Mouse (Mus musculus) ovary, adult 18-20 months (tissue): ENCODE measurements around the gene Rad51b.

Experiments
- DNase-seq: peaks from one replicate; pipeline ENCODE4 v3.0.0; 2022; ENCODE audit warnings: low spot score, mixed read lengths

Rad51b gene

DNA sequence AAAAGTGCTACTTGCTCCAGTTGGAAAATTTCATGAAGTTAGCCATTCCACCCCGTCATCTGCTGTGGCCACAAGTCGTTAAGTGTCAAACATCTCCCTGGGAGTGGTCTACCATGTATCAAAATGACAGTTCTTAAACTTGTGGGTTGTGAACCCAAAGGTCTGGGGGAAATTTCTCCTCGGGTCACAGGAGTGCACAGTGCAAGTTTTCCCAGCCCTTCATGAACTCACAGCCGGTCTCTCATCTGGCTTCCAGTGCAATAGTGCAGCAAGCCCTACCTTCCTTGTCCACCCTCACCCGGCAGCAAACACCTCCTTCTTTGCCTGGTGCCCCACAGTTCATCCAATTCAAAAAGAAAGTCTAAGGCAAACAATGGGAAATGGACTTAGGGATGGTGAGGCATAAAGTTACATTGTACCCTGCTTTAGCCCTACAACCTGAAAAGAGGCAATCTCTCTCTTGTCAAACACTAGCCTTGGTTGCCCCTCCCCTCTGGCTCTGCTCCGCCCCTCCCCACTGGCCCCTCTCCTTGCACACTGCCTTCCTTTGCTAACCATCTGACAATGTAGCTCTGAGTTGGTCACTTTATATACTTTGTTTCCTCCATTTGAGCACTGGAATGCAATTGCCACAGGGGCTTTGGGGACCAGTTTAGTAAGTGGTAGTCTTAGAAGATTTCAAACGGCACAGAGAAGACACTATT is 390.8 kb downstream of the Rad51b start:
- no peak for DNase-seq

DNA sequence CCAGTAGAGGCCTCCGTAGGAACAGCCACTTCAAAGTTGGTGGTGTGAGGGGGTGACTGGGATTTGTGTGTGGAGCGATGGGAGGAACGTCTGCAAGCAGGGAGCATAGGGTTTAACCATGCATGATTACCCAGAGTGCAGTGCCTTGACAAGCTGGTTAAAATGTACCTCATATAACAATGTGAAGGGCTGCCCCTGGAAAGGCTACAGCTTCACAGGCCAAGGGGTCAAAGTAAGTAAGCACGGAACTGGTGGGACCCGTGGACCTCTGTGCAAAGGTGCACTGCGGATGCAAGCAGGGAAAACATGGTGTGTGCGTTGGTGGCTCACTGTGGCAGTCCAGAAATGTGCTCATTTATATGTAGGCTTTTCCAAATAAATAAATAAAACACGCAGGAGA is 392.2 kb downstream of the Rad51b start:
- DNase-seq: no peak

DNA sequence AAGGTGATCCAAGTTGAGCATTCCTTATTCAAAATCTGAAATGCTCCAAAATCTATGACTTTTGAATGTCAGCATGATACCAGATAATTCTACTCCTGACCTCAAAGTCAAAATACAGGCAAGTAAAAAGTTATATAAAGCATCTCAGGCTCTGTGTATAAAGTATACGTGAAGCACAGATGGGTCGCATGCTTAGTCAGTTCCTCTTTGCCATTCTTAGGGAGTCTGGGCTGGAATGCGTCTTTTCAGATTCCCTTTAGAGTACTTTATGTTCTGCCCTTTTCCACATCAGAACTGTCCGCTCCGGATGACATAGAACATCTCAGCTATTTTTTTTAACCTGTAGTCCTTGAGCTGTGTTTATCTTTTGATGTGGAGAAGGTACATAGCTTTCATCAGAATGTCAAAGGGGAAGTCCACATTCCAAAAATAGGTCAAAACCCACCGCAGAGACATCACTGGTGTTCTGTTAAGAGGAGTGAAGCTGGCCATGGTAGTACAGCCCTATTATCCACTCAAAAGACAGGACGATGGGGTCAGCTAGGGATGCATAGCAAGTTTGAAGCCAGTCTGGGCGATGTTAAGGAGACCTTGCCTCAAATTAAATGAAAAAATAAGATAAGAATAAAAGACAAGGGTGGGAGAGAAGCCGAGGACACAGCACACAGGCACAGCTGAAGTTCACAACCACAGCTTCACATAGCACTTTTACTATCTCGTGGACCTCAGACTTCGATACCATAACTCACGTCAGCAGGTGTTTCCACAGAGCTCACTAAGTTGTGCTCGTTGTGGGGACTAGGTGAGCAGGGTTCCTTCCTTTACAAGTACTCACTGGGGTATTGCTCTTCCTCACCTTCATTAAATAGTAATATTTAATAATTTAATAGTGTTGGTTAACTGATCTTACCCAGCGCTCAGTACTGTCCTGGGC is 395.1 kb downstream of the Rad51b start:
- DNase-seq: no peak

DNA sequence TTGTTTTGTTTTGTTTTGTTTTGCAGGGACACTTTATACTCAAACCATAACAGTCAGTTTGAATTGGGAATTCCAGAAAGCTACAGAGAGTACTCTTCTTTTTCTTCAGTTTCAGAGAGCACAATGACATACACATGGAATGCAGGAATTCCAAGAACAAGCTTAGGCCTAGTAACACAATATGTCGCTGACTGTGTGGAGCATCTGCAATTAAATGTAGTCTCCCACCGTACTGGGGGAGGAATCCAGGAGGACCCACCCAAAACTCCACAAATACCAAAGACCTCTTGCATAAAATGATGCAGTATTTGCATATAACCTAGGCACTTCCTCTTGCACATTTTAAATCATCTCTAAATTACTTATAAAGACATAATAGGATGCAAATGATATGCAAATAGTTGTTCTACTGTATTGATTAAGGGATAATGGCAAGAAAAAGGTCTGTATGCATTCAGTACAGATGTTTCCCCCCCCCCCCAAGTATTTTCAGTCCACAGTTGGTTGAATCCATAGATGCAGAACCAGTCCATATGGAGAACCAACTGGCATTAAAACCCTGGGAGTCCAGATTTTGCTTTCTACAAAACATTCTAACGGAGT is 398.9 kb downstream of the Rad51b start:
- no peak for DNase-seq

DNA sequence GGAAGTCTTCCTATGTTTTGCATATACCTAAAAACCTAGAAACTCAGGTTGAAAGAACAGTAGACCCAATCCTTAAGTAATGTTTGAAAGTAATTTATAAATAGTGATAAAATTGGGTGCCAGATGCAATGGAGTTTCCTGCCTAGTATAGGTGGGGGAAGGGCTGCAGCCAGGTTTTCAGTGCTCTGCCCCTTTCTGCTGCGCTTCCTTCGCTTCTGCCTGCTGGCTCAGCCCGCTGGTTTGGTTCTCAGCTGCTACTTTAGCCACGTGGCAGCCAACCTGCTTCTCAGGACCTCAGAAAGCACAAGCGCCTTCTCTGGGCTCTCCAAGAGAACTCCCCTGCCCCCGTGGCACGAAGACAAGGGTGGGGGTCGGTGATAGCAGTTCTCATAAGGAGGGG is 406.5 kb downstream of the Rad51b start:
- no peak for DNase-seq

DNA sequence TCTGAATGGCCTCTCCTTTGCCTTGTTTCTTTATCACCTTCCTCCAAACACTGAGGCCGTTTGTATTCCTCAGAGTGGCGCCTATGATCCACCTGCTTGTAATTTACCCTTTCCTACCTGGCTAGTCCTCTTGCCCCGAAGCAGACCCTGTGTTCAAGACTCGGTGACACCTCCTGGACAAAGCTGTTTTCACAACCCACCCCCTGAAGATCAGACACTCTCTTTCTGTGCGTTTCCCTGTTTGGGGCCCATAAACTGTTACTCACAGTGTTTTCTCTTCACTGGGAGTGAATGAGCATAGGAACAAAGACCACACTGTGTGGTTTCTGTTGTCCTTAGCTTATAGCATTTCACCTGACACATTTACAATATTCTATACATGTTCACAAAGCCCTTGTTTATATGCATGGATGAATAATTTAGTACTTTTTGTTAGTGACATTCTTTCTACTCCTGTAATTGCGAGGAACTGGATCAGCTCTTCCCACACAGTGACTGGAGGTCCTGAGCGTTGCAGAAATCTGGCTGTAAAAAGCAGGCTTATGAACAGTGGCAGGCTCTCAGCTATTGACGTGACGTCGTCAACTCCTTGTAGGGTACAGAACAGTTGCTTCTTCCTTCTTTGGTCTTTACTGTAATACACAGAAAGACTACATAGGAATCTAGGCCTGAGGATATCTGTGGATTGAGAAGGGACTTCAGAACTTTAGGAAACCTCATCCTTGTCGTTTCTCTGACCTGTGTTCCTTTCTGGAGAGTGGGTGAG is 408.6 kb downstream of the Rad51b start:
- DNase-seq: no peak

DNA sequence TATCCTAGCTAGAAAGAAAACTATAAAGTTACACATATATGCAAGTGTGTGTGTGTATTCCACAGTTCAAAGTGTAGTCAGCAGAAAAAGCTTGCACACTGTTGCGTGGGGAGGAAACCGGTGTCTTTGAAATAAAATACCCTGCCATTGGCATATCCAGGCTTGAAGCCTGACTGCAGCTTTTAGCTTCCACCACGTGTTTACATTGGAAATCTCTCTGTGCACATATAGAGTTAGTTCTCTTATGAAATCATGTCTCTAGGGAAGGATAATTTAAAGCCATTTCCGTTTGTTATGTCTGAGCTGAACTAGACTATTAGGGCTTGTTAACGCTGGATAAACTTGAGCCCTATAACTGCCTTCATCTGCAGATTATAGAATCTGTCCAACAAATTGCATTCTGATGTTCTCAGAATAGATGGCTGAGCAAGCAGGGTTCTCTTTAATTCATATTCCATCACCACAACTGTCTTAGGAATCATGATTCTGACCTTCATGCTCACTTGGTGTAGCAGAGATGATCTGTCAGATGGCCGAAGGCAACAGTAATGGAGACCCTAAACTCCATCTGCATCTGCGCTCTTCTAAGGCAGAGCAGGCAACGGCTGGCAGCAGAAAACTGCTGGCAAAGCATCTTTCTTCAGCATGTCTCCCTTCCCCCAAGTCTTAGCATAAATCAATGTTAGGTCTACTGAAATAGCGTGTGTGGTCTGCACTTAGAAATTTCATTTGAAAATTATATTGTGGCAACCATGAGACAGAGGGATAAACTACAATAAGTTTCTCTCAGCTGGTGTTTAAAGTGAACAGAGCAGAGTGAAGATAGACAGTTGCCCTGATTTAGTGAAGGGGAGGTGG is 410.7 kb downstream of the Rad51b start:
- no peak for DNase-seq

DNA sequence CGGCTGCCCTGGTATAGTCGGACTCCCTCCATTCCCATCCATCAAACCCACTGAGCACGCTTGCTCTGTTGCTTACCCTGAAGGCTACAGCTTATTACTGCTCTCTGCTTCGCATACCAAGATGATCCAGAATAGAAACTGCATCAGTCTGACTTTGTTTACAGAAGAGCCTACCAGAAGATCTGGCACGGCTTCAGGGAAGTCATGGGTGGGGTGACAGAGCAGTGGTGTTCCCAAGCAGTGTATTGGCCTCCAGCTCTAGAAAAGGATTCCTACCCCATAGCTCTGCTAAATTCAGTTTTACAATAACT is 411.3 kb downstream of the Rad51b start:
- DNase-seq: peak; percentile 8

DNA sequence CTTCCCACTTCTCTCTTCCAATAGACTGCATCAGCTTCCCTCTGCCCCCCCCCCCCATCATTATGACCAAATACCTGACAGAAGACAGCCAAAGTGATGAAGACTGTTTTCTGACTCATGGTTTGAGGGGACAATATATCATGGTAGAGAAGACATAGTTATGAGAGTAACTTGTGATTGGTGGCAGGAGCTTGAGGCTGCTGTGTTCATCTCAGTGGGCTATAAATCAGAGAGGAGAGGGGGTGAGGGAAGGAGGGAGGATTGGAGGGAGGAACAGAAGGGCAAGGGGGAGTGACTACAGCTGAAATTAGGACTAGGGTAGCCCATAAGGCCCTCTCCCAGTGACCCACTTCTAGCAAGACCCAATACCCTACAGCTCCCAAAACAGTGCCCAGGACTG is 416.2 kb downstream of the Rad51b start:
- DNase-seq: no peak

DNA sequence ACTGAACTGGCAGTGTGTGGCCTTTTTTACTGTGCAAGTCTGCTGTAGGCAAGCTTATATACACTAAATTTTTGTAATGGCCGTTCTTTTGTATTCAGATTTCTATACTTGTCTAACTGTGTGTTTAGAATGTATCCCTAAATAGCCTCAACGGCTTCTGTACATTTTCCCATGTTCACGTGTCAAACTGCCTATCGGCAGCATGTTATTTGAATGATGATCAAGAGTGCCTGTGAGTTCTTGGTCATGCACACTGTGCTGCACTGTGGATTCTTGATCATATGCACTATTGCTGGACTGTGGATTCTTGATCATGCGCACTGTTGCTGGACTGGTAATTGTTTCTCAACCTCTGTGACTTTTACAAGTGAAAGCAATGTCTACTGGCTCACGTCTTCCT is 417.4 kb downstream of the Rad51b start:
- DNase-seq: no peak

DNA sequence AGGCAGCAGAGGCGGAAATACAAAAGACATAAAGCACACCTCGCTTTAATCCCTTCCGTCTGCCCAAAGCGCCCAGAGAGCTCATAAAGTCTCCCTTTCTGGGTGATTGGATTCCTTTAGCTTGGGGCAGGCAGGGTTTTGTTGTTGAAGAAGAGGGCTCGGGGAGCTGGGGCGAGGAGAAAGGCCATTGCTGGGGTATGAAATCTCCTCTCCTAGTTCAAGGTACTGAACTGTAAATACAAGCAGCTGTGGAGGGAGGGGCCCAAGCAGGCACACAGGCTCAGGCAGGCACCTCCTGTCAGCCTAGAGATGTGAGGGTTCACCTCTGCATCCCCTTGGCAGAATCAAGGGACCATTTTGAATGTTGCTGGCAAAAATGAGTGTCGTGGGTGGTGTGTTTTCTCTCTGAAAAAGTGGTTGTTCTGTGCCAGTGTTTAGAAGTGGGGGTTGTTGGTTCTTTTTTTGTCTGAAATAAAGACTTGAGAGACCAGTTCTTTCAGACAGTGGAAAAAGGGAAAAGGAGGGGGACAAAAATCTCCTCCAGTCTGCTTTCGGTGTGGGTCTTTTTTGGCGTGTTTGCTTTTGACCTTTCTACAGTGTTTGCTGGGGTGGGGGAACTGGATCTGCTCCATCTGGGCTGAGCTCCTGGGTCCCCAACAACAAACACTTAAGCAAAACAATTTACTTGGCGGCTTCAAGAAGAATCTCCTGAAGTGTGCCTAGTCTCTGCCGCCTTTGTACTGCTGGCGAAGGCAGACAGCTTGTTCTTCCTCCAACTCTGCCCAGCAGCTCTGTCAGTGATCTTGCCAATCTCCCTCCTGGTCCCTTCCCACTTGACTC is 418.6 kb downstream of the Rad51b start:
- no peak for DNase-seq

DNA sequence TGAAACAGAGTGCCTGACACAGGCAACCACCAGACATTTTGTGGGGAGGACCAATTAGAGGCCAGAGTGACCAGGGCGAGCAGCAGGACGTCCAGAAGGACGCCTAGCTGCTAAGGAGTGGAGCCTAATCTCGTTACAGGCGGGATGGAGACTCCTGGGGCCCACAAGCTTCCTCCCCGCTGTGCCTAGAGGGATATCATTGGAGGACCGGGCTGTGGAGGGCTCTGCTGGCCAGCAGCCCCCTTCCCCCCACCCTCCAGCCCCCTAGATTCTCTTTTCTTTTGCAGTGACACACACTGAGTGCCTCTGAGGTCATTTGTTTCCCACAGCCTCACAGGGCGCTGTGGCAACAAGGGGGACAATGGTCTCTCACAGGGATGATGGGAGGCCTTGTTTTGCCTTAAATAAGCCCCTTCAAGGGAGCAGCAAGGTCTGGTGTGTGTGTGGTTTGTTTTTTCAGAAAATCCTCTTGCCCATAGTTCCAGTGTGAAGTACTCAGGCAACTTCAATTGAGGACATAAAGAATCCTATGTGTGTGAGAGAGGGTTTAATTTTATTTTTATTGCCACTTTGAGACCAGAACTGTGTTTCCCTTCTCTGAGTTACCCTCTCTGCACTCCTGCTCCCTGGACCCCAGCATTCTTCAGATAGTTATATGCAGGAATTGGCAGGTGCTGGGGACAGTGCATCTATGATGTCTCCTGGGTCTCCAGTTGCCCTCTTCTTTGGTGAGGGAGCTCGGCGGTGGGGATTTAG is 422.2 kb downstream of the Rad51b start:
- no peak for DNase-seq

DNA sequence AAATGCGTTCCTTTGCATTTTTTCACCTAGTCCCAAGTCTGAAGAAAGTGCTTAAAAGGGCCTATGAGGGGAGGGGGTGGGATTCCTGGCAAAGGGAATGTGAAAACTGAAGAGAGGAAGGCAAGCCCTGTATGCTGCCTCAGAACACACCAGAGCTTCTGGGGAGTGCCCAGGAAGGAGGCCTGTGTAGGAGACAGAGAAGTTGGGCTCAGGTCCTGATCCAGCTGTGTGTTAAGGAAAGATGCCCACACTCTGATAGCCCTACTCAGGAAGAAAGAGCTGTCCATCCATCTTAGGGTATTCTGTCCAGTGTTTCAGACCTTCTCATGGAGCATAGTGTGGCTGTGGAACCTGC is 422.7 kb downstream of the Rad51b start:
- DNase-seq: no peak

DNA sequence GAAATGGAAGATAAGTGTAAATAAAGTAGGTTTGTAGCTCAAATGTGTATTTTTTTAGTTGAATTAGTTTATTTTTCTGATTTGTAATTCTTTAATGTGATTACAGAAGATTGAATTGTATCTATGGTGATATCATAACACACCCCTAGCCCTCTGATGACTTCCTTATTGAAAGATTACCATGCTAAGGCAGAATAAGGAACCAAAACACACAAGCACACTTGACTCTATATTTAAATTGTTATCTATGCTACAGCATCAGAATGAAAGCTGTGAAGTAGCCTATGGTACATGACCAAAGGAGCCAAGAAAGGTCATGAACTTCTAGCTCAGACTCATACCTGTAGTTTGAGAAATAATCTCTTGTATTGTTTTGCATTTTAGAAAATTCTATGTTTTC is 427.8 kb downstream of the Rad51b start:
- DNase-seq: no peak

DNA sequence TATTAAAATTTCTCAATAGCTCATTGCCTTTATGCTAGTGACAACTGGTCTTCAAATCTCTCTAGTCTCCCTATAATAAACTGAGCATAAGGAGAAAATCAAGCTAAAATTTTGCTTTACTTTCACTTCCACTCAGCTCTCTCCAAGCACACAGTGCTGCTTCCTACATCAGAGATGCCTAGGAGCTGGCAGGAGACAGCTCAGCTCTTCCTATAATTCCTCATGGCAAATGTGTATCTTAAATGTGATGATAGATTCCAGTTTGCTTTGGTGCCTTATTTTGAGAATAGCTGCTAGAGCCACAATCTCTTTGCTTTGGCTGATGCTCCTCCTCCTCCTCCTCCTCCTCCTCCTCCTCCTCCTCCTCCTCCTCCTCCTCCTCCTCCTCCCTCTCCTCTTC is 428.6 kb downstream of the Rad51b start:
- DNase-seq: no peak

DNA sequence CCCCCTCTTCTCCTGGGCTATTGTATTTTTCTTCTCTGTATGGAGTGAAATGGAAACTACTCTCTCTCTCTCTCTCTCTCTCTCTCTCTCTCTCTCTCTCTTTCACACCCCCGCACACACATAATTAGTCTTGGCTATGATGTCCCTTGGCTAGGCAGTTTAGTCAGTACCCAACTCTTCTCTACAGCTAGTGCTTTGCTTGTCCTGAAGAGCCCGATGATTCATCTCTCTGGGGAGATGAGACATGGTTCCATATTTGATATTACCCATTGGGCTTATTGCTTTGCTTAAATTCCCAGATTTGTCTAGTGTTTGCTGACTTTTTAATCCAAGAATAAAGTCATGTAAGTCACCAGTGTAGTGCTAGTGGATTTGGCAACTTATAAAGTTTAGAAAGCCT is 429.0 kb downstream of the Rad51b start:
- DNase-seq: no peak

DNA sequence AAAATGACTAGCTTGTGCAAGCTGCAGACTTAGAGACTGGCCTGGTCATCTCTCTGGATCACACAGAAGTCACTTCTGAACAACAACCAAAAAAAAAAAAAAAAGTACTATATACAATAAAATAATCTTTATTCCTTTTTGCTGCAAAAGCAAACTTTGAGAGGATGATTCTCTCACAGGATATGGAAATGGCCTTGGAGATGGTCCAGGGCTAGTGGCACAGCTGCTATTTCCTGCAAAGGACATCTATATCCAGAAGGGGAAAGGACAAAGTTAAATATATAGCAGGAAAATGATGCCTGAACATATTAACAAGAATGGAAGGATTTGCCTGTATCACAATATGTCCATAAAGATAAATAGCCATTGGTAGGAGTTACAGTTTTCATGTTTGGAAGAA is 429.9 kb downstream of the Rad51b start:
- no peak for DNase-seq

DNA sequence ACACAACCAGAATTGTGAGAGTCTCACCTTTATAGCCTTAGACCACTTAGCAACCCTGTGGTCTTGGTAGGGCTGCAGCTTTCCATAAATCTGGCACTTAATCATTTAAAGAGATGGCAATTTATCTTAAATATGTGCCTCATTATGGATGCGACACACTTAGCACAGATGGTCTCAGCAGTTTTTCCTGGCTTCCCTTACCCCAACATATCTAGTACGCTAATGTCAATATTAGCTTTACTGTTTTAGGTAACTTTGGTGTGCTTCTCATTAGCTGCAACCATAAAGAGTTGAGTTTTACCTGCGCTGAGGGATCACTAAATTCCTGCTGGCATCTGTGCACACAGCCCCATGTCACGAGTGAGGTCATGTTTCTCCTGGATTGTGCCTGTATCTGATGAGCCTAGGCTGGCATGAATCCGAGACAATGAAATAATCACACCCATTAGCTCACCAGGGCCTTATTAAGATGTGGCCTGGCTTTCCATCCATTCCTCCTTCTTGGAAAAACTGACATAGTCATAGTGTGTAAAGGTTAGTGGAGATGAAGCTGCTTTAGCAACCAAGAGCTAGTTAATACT is 432.9 kb downstream of the Rad51b start:
- DNase-seq: no peak

DNA sequence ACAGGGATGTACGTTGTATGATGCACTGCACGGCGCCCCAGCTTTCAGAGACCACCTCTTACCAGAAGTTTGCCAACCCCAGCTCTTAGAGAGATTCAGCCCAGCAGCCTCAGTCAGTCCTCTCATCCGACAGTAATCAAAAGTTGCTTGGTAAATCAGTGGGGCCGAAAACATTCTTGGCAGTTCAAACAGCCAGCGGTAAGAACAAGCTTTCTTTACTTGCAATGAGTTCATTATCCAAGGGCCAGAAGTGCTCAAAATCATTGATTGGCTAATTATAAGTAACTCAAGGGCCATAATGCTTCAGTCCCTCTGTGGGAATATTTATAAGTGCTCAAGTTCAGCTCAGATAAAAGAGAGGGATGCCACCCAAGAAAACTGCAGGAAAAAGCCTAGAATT is 434.8 kb downstream of the Rad51b start:
- no peak for DNase-seq
